Mouse (Mus musculus) cortical plate, adult 2 months (tissue): ENCODE results near the gene Adipoq.

Experiments used
- CTCF ChIP-seq: fragments of 200-500 bp; IDR thresholded peaks from 2 replicates; pipeline ENCODE4 v1.5.1; 2011; ENCODE audit warnings: mild to moderate bottlenecking, control low read depth, low read length; ENCODE audit not compliant: insufficient read depth; ENCODE audit errors: extremely low read depth
- POLR2A ChIP-seq: fragments of 200-500 bp; IDR thresholded peaks from 2 replicates; pipeline ENCODE4 v1.6.1; 2011; ENCODE audit warnings: mild to moderate bottlenecking, low read length, control low read depth; ENCODE audit not compliant: insufficient read depth; ENCODE audit errors: extremely low read depth

DNA sequence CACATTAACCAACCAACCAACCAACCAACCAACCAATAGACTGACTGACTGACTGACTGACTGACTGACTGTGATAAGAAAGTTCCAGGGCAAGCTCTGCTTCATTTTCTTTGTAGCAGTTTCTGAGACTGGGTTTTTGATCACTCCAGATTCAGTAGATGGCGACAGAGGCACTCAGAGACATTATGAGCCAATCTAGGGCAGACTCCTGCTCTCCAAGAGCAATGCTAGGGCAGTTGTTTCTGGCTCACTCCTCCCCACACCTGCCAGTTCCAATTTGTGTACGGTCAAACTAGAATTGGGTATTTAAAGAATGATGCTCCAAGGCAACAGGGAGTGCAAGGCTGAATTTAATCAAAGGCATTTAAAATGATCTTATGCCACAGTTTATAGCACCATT, 5.1 kb downstream of the Adipoq start:
- TF ChIP-seq CTCF, result peak; percentile 71
- no peak for TF ChIP-seq POLR2A
